Comparison of ENCODE assay signal across 12 mouse cellular contexts in genomic region chr15:93758204-93758836, GRCm38 (mm10).
DNase-seq lines count a peak whose midpoint lies in the region; ATAC-seq and TF ChIP-seq lines count a peak whose summit lies in the region.
"Had no signal": no experiment of that assay in that cellular context is flagged by ENCODE, and none has a peak within 500 bp of the region (broad histone marks: within the 10 kb centered on the region; RNA-seq: fewer than 3 reads in every experiment).

No protein-coding gene starts in this region.

- no peaks in the 10 kb centered on the region for H3K36me3 ChIP-seq in heart, embryonic 11.5 days (ENCODE audit: control insufficient read depth, insufficient read depth, low read length)
- no peaks in the 10 kb centered on the region for H3K36me3 ChIP-seq in lung, embryonic 14.5 days (ENCODE audit: insufficient read depth)
- H3K36me3 ChIP-seq: midbrain, embryonic 15.5 days had no signal

- H3K4me3 ChIP-seq in heart, embryonic 11.5 days (ENCODE audit: low read depth, low read length), result no peak overlapping the region
- no peak overlapping the region for H3K4me3 ChIP-seq in lung, embryonic 14.5 days (ENCODE audit: low read depth, low read length)
- H3K4me3 ChIP-seq: midbrain, embryonic 15.5 days had no signal

- no peak overlapping the region for H3K4me2 ChIP-seq in heart, embryonic 11.5 days
- no peak overlapping the region for H3K4me2 ChIP-seq in lung, embryonic 14.5 days
- H3K4me2 ChIP-seq: midbrain, embryonic 15.5 days had no signal

- H3K4me1 ChIP-seq in heart, embryonic 11.5 days (ENCODE audit: control insufficient read depth, insufficient read depth, low read length), result no peaks in the 10 kb centered on the region
- 0 out of 2 replicates have a peak, but pooled peaks cover 2% of the 10 kb centered on the region for H3K4me1 ChIP-seq in lung, embryonic 14.5 days (ENCODE audit: insufficient read depth)
- H3K4me1 ChIP-seq: midbrain, embryonic 15.5 days had no signal

- H3K9me3 ChIP-seq in heart, embryonic 11.5 days (replicated peaks; ENCODE audit: control insufficient read depth, low read length), result no peaks in the 10 kb centered on the region
- no peaks in the 10 kb centered on the region for H3K9me3 ChIP-seq in lung, embryonic 14.5 days (ENCODE audit: low read depth, low read length)
- H3K9me3 ChIP-seq: midbrain, embryonic 15.5 days had no signal

- no peaks in the 10 kb centered on the region for H3K27me3 ChIP-seq in heart, embryonic 11.5 days (ENCODE audit: control insufficient read depth, insufficient read depth, low read length)
- no peaks in the 10 kb centered on the region for H3K27me3 ChIP-seq in lung, embryonic 14.5 days (ENCODE audit: insufficient read depth, low read length)
- H3K27me3 ChIP-seq: midbrain, embryonic 15.5 days had no signal

- no peak overlapping the region for H3K27ac ChIP-seq in heart, embryonic 11.5 days (ENCODE audit: low read depth, low read length)
- no peak overlapping the region for H3K27ac ChIP-seq in lung, embryonic 14.5 days (ENCODE audit: low read depth)
- H3K27ac ChIP-seq: hindbrain, postnatal 0 days; liver, embryonic 14.5 days; midbrain, embryonic 15.5 days had no signal

- no peak for ATAC-seq in heart, embryonic 11.5 days (replicated peaks; ENCODE audit: insufficient number of reproducible peaks, low FRiP score, low TSS enrichment)
- peak; percentile 63; the same call in 1 of the 2 replicates for ATAC-seq in lung, embryonic 14.5 days (ENCODE audit: insufficient read depth)
- ATAC-seq: hindbrain, postnatal 0 days; midbrain, embryonic 15.5 days had no signal

- WGBS in heart, embryonic 11.5 days (ENCODE audit: insufficient replicate concordance), result 79% methylated on average over 8 of the region's 8 CpGs
- 45% methylated on average over 8 of the region's 8 CpGs for WGBS in lung, embryonic 14.5 days

- H3K9ac ChIP-seq in heart, embryonic 11.5 days (ENCODE audit: low read depth, low read length), result no peak overlapping the region
- H3K9ac ChIP-seq in lung, embryonic 14.5 days, result no peak overlapping the region
- H3K9ac ChIP-seq: liver, embryonic 14.5 days; midbrain, embryonic 15.5 days had no signal

- TF ChIP-seq CTCF in lung, embryonic 14.5 days (IDR thresholded peaks at IDR 0.05; ENCODE audit: low read depth), result no peak

- DNase-seq in heart, adult 18-20 months, result peak; percentile 59 to 80
- peak; percentile 41 for DNase-seq in urinary bladder, postnatal 14 days (ENCODE audit: low spot score)
- no peak for DNase-seq in urinary bladder, adult 2 months (ENCODE audit: low spot score)
- peak; percentile 74 for DNase-seq in lung, embryonic 14.5 days
- no peak for DNase-seq in liver
- DNase-seq in T-cell, adult 2 months (ENCODE audit: low spot score), result no peak
- DNase-seq in layer of hippocampus, adult 9-10 months (ENCODE audit: low spot score), result no peak
- DNase-seq: thymus, postnatal 25 days had no signal

Comparison
In these comparisons a context has a peak if more than half of its experiments do, and no peak if none do; other contexts are left out.
1. DNase-seq: peak in heart, adult 18-20 months (2 of 2), urinary bladder, postnatal 14 days (single experiment) and lung, embryonic 14.5 days (single experiment); none in urinary bladder, adult 2 months (single experiment), liver (single experiment), T-cell, adult 2 months (single experiment) and layer of hippocampus, adult 9-10 months (single experiment).